ENCODE assay signal across 25 mouse cellular contexts in the genomic region with DNA sequence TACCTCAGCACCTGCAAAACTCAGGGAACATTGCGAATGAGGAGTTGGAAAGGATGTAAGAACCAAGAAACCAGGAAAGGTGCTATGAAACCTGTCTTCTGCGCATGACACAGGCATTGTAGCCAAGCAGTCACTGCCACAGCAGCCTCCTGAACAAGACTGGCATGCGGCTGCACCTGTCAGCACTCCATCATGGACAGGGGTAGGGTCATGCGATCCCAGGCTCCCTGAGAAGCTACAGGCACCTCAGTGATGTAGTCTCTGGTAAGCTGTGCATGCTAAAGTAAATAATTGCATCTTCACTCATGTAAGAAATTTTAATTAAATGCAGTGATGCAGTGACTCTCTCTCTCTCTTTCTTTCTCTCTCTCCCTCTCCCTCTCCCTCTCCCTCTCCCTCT. TPM values are rescaled to one million over a fixed set of nuclear protein-coding genes. Genes with fewer than 3 reads are reported as not detected.
A peak's percentile ranks its signal among the peaks of the same experiment; 100 is the strongest.
DNase-seq lines count a peak whose midpoint lies in the region; ATAC-seq lines count a peak whose summit lies in the region.
"Had no signal": no experiment of that assay in that cellular context is flagged by ENCODE, and none has a peak within 500 bp of the region (broad histone marks: within the 10 kb centered on the region; RNA-seq: fewer than 3 reads in every experiment).

No protein-coding gene starts in this region.

- no peak overlapping the region for H3K4me2 ChIP-seq in kidney, embryonic 16.5 days (replicated peaks; ENCODE audit: low read depth, low read length)
- H3K4me2 ChIP-seq: embryonic facial prominence, embryonic 13.5 days; embryonic facial prominence, embryonic 15.5 days; forebrain, embryonic 12.5 days had no signal

- H3K4me1 ChIP-seq in kidney, embryonic 16.5 days (ENCODE audit: insufficient read depth, low read length), result no peaks in the 10 kb centered on the region
- H3K4me1 ChIP-seq: embryonic facial prominence, embryonic 13.5 days; embryonic facial prominence, embryonic 15.5 days; forebrain, embryonic 10.5 days; forebrain, embryonic 12.5 days had no signal

- no peaks in the 10 kb centered on the region for H3K9me3 ChIP-seq in kidney, embryonic 16.5 days (ENCODE audit: low read length)
- H3K9me3 ChIP-seq: embryonic facial prominence, embryonic 13.5 days; embryonic facial prominence, embryonic 15.5 days; forebrain, embryonic 12.5 days had no signal

- 72% methylated on average over 4 of the region's 4 CpGs for WGBS in kidney, embryonic 16.5 days

- H3K4me3 ChIP-seq in kidney, embryonic 16.5 days (ENCODE audit: low read length), result no peak overlapping the region
- H3K4me3 ChIP-seq: embryonic facial prominence, embryonic 13.5 days; embryonic facial prominence, embryonic 15.5 days; erythroblast, embryonic 14.5 days; forebrain, embryonic 10.5 days; forebrain, embryonic 12.5 days had no signal

- H3K9ac ChIP-seq in kidney, embryonic 16.5 days (replicated peaks; ENCODE audit: low read length), result no peak overlapping the region
- H3K9ac ChIP-seq: embryonic facial prominence, embryonic 13.5 days; embryonic facial prominence, embryonic 15.5 days; forebrain, embryonic 12.5 days had no signal

- ATAC-seq in kidney, embryonic 16.5 days (ENCODE audit: low FRiP score, low TSS enrichment), result peak; percentile 74; the same call in 1 of the 2 replicates
- ATAC-seq: forebrain, embryonic 14.5 days; forebrain, embryonic 16.5 days had no signal

- H3K27me3 ChIP-seq in kidney, embryonic 16.5 days (ENCODE audit: insufficient read depth, low read length), result no peaks in the 10 kb centered on the region
- H3K27me3 ChIP-seq: embryonic facial prominence, embryonic 13.5 days; embryonic facial prominence, embryonic 15.5 days; forebrain, embryonic 12.5 days had no signal

- no peak overlapping the region for H3K27ac ChIP-seq in kidney, embryonic 16.5 days (ENCODE audit: low read length)
- H3K27ac ChIP-seq: embryonic facial prominence, embryonic 13.5 days; embryonic facial prominence, embryonic 15.5 days; forebrain, embryonic 10.5 days; forebrain, embryonic 12.5 days had no signal

- DNase-seq in kidney, postnatal 10 days, result no peak
- peak; percentile 3 to 12 for DNase-seq in kidney, postnatal 4 days
- no peak for DNase-seq in kidney, adult 8-10 months
- no peak for DNase-seq in left cerebral cortex, adult 11 months (ENCODE audit: low spot score)
- DNase-seq: adrenal gland, adult 2 months; adrenal gland, postnatal 10 days; adrenal gland, postnatal 25 days; cerebellum, adult 11 months; cerebellum, adult 18-20 months; cerebellum, adult 8-10 months; cerebellum, adult 9-11 months; cerebellum, postnatal 14 days; cerebellum, postnatal 36 days; embryo, embryonic 11 days had no signal

- H3K36me3 ChIP-seq in kidney, embryonic 16.5 days (ENCODE audit: insufficient read depth, low read length), result no peaks in the 10 kb centered on the region
- H3K36me3 ChIP-seq: embryonic facial prominence, embryonic 13.5 days; embryonic facial prominence, embryonic 15.5 days; forebrain, embryonic 10.5 days; forebrain, embryonic 12.5 days had no signal

RNA-seq across cellular contexts. Expression of gene Cyp2f2, which starts 28.7 kb away (rescaled TPM):
- polyA plus RNA-seq in kidney, embryonic 16.5 days (2015; fragmentation: Nextera tagmentation; extraction: Ambion mirVana), result 0.30 and 0.49 TPM in 2 replicates
- polyA plus RNA-seq: brain, embryonic 14.5 days; C2C12; embryonic facial prominence, embryonic 11.5 days; erythroblast, embryonic 14.5 days; forebrain, embryonic 10.5 days; forebrain, embryonic 12.5 days; forebrain, embryonic 14.5 days; forebrain, embryonic 16.5 days had no signal

Comparison
In these comparisons a context has a peak if more than half of its experiments do, and no peak if none do; other contexts are left out.
1. DNase-seq: peak in kidney, postnatal 4 days (2 of 2); none in kidney, postnatal 10 days (single experiment), kidney, adult 8-10 months (0 of 2) and left cerebral cortex, adult 11 months (single experiment).